Mouse (Mus musculus): ENCODE measurements at regions not wholly inside any gene's neighbourhood (a gene's known extent, or its start where the extent isn't known, plus 50 kb on each side); places are given as distances from the start of the nearest gene placed in this dataset.

GRCm38 (mm10) chr6:121560852-121561251 lies 74.3 kb upstream of the A2m start:
- Histone ChIP-seq H3K27ac (replicated peaks; ENCODE audit: low read depth, low read length) (no peak overlapping the region), H3K4me3 (ENCODE audit: low read depth, low read length) (no peak overlapping the region), H3K27me3 (replicated peaks; ENCODE audit: control insufficient read depth, insufficient read depth, low read length) (no peaks in the 10 kb centered on the region), H3K9ac (ENCODE audit: low read depth, low read length) (no peak overlapping the region), H3K4me1 (ENCODE audit: control insufficient read depth, insufficient read depth, low read length) (no peaks in the 10 kb centered on the region), H3K4me2 (ENCODE audit: low read depth, low read length) (no peak overlapping the region), H3K36me3 (ENCODE audit: control insufficient read depth, insufficient read depth, low read length) (no peaks in the 10 kb centered on the region), H3K9me3 (ENCODE audit: control insufficient read depth, low read length) (no peaks in the 10 kb centered on the region)
- DNase-seq (ENCODE audit: low spot score) (peak; percentile 53), ATAC-seq (ENCODE audit: low read depth) (no peak)
- 5% methylated on average over 3 of the region's 3 CpGs for WGBS

DNA sequence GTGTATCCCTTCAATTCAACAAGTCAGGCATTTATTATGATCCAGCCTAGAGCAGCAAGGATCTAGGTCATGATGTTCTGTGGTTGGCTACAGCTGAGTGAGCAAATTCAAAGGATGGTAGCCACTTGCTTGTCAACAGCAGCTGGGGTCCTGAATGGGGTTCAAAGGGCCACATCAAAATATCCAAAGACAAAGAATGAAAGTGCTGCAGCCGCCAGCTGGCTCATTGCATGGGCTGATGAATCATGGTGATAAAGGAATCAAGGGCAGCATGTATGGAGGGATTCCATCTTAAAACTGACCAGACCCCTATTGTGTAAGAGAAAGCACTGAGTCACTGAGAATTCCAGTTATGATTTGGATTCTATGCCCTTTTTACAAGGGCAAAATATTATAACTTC lies 74.8 kb upstream of the A2m start:
- 48% methylated on average over 1 of the region's 1 CpGs for WGBS

GRCm38 (mm10) chr6:121556481-121556880 lies 78.7 kb upstream of the A2m start:
- DNase-seq (ENCODE audit: low spot score) (peak; percentile 23), ATAC-seq (ENCODE audit: low read depth) (no peak)
- Histone ChIP-seq H3K4me3 (ENCODE audit: low read depth, low read length) (no peak overlapping the region), H3K36me3 (ENCODE audit: control insufficient read depth, insufficient read depth, low read length) (no peaks in the 10 kb centered on the region), H3K4me2 (ENCODE audit: low read depth, low read length) (no peak overlapping the region), H3K27me3 (replicated peaks; ENCODE audit: control insufficient read depth, insufficient read depth, low read length) (no peaks in the 10 kb centered on the region), H3K4me1 (ENCODE audit: control insufficient read depth, insufficient read depth, low read length) (no peaks in the 10 kb centered on the region), H3K9ac (ENCODE audit: low read depth, low read length) (no peak overlapping the region), H3K27ac (replicated peaks; ENCODE audit: low read depth, low read length) (no peak overlapping the region), H3K9me3 (ENCODE audit: control insufficient read depth, low read length) (no peaks in the 10 kb centered on the region)
- 9% methylated on average over 3 of the region's 3 CpGs for WGBS

More for the DNA sequence above, 74.8 kb upstream of the A2m start:
- DNase-seq (ENCODE audit: low spot score) (no peak), ATAC-seq (ENCODE audit: low read depth) (no peak; the same call in 1 of the 2 replicates)
- Histone ChIP-seq H3K4me2 (ENCODE audit: low read depth, low read length) (no peak overlapping the region), H3K36me3 (ENCODE audit: control insufficient read depth, insufficient read depth, low read length) (no peaks in the 10 kb centered on the region), H3K4me3 (ENCODE audit: low read depth, low read length) (no peak overlapping the region), H3K27me3 (replicated peaks; ENCODE audit: control insufficient read depth, insufficient read depth, low read length) (no peaks in the 10 kb centered on the region), H3K27ac (replicated peaks; ENCODE audit: low read depth, low read length) (no peak overlapping the region), H3K9me3 (ENCODE audit: control insufficient read depth, low read length) (no peaks in the 10 kb centered on the region), H3K4me1 (ENCODE audit: control insufficient read depth, insufficient read depth, low read length) (no peaks in the 10 kb centered on the region), H3K9ac (ENCODE audit: low read depth, low read length) (no peak overlapping the region)

DNA sequence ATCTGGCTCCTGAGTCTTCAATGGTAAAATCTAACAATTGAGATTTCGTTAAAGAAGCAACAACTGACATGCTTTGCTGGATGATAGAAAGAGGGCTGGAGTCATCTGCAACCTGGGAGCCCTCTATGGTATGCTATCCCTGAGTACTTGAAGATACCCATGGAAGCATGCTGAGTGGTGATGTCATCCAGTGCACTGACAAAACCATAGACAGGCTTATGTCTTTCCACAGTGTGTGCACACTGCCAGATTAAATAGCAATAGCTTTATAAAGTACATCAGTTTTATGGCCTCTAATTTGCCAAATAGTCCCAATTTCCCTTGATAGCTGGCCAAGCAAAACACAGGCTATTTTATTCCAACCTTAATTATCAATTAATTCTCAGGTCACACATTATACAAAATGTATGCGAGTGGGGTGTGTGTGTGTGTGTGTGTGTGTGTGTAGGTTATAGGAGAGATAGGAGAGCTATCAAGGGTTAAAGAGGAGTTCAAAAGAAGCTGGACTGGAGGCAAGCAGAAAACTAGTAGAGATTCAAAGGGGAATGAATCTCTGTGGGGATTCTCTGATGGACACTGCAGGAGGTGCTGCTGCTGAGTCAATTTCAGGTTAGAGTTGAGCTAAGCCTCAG lies 80.1 kb upstream of the Iqsec3 start:
- no peak overlapping the region for H3K9ac ChIP-seq (ENCODE audit: low read depth, low read length)
- H3K4me3 ChIP-seq (ENCODE audit: low read depth, low read length), result no peak overlapping the region
- no peaks in the 10 kb centered on the region for H3K27me3 ChIP-seq (replicated peaks; ENCODE audit: control insufficient read depth, insufficient read depth, low read length)
- ATAC-seq (ENCODE audit: low read depth) (no peak), DNase-seq (ENCODE audit: low spot score) (no peak)
- H3K4me1 ChIP-seq (ENCODE audit: control insufficient read depth, insufficient read depth, low read length), result no peaks in the 10 kb centered on the region
- H3K9me3 ChIP-seq (ENCODE audit: control insufficient read depth, low read length), result no peaks in the 10 kb centered on the region
- WGBS, result 83% methylated on average over 2 of the region's 2 CpGs
- H3K4me2 ChIP-seq (ENCODE audit: low read depth, low read length), result no peak overlapping the region
- H3K27ac ChIP-seq (replicated peaks; ENCODE audit: low read depth, low read length), result no peak overlapping the region
- no peaks in the 10 kb centered on the region for H3K36me3 ChIP-seq (ENCODE audit: control insufficient read depth, insufficient read depth, low read length)

DNA sequence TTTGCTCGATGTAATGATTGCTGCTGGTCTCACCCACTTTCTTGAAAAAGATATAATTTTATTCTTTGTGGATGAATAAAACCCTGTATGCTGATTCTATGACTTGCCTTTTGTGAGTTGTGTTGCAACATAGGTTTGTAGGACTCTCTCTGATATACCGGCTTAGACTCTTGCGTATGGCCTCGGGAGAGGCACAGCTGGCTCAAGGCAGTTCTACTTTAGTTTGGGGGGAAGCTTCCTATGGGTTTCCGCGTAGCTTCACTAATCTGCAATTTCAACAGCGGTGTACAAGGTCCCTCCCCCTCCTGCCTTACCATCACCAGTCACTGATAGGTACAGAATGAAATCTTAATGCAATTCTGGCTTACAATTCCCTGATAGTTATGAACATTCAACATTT lies 60.0 kb upstream of the Iqsec3 start:
- 75% methylated on average over 7 of the region's 7 CpGs for WGBS
- no peak for ATAC-seq (ENCODE audit: low read depth)

GRCm38 (mm10) chr6:121532926-121533325 lies 59.4 kb upstream of the Iqsec3 start:
- Histone ChIP-seq H3K27me3 (replicated peaks; ENCODE audit: control insufficient read depth, insufficient read depth, low read length) (no peaks in the 10 kb centered on the region; the same call in 1 of the 2 replicates), H3K4me2 (ENCODE audit: low read depth, low read length) (no peak overlapping the region), H3K4me1 (ENCODE audit: control insufficient read depth, insufficient read depth, low read length) (no peaks in the 10 kb centered on the region), H3K27ac (replicated peaks; ENCODE audit: low read depth, low read length) (no peak overlapping the region), H3K36me3 (ENCODE audit: control insufficient read depth, insufficient read depth, low read length) (no peaks in the 10 kb centered on the region), H3K9me3 (ENCODE audit: control insufficient read depth, low read length) (no peaks in the 10 kb centered on the region), H3K9ac (ENCODE audit: low read depth, low read length) (no peak overlapping the region), H3K4me3 (ENCODE audit: low read depth, low read length) (no peak overlapping the region)
- peak; percentile 32 for DNase-seq (ENCODE audit: low spot score)
- peak; percentile 47; the same call in 1 of the 2 replicates for ATAC-seq (ENCODE audit: low read depth)
- WGBS, result 5% methylated on average over 3 of the region's 3 CpGs

More for the DNA sequence above, 60.0 kb upstream of the Iqsec3 start:
- Histone ChIP-seq H3K27me3 (replicated peaks; ENCODE audit: control insufficient read depth, insufficient read depth, low read length) (no peaks in the 10 kb centered on the region; the same call in 1 of the 2 replicates), H3K36me3 (ENCODE audit: control insufficient read depth, insufficient read depth, low read length) (no peaks in the 10 kb centered on the region), H3K9me3 (ENCODE audit: control insufficient read depth, low read length) (no peaks in the 10 kb centered on the region), H3K4me2 (ENCODE audit: low read depth, low read length) (no peak overlapping the region), H3K9ac (ENCODE audit: low read depth, low read length) (no peak overlapping the region), H3K4me1 (ENCODE audit: control insufficient read depth, insufficient read depth, low read length) (no peaks in the 10 kb centered on the region), H3K4me3 (ENCODE audit: low read depth, low read length) (no peak overlapping the region), H3K27ac (replicated peaks; ENCODE audit: low read depth, low read length) (no peak overlapping the region)
- DNase-seq (ENCODE audit: low spot score), result no peak

DNA sequence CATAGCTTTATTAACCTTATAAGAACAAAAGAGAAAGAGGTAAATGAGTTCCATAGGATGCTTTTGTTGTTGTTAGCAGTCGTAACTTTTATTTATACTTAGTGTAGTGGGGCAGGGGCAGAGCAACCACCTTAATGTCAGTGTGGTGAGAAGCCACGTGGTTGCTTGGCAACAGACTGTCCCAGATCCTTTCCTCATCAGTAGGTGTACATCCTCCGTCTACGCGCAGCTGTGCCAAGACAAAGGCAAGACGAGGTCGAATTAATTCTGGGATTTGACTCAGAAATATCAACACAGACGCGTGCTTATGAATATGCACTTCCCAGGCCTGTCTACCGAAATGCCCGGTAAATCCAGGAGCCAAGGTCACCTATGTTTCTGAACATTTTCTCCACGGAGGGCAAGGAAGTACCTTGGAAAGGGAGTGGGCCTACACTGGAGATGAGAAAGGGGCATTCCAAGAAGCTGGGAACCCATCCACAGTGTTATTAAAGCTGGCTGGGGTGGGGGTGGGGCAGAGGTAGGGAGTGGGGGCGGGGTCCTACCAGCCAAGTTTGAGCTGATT lies 58.4 kb upstream of the Iqsec3 start:
- no peaks in the 10 kb centered on the region for H3K4me1 ChIP-seq (ENCODE audit: control insufficient read depth, insufficient read depth, low read length)
- ATAC-seq (ENCODE audit: low read depth) (no peak), DNase-seq (ENCODE audit: low spot score) (no peak)
- no peaks in the 10 kb centered on the region for H3K9me3 ChIP-seq (ENCODE audit: control insufficient read depth, low read length)
- no peak overlapping the region for H3K4me2 ChIP-seq (ENCODE audit: low read depth, low read length)
- no peak overlapping the region for H3K27ac ChIP-seq (replicated peaks; ENCODE audit: low read depth, low read length)
- no peaks in the 10 kb centered on the region; the same call in 1 of the 2 replicates for H3K27me3 ChIP-seq (replicated peaks; ENCODE audit: control insufficient read depth, insufficient read depth, low read length)
- no peaks in the 10 kb centered on the region for H3K36me3 ChIP-seq (ENCODE audit: control insufficient read depth, insufficient read depth, low read length)
- H3K4me3 ChIP-seq (ENCODE audit: low read depth, low read length), result no peak overlapping the region
- H3K9ac ChIP-seq (ENCODE audit: low read depth, low read length), result no peak overlapping the region
- 68% methylated on average over 13 of the region's 13 CpGs for WGBS

- no peaks in the 10 kb centered on the region for H3K36me3 ChIP-seq (ENCODE audit: control insufficient read depth, insufficient read depth, low read length)
- DNase-seq (ENCODE audit: low spot score) (no peak), ATAC-seq (ENCODE audit: low read depth) (no peak)
Measured at GRCm38 (mm10) chr6:121527281-121527680, 53.8 kb upstream of the Iqsec3 start.

GRCm38 (mm10) chr6:121526121-121526520 lies 52.6 kb upstream of the Iqsec3 start:
- ATAC-seq (ENCODE audit: low read depth) (no peak), DNase-seq (ENCODE audit: low spot score) (no peak)
- Histone ChIP-seq H3K27me3 (replicated peaks; ENCODE audit: control insufficient read depth, insufficient read depth, low read length) (no peaks in the 10 kb centered on the region), H3K4me3 (ENCODE audit: low read depth, low read length) (no peak overlapping the region), H3K27ac (replicated peaks; ENCODE audit: low read depth, low read length) (no peak overlapping the region), H3K4me2 (ENCODE audit: low read depth, low read length) (no peak overlapping the region), H3K9ac (ENCODE audit: low read depth, low read length) (no peak overlapping the region), H3K36me3 (ENCODE audit: control insufficient read depth, insufficient read depth, low read length) (no peaks in the 10 kb centered on the region), H3K4me1 (ENCODE audit: control insufficient read depth, insufficient read depth, low read length) (no peaks in the 10 kb centered on the region), H3K9me3 (ENCODE audit: control insufficient read depth, low read length) (no peaks in the 10 kb centered on the region)
- 89% methylated on average over 2 of the region's 2 CpGs for WGBS

More at GRCm38 (mm10) chr6:121527281-121527680, 53.8 kb upstream of the Iqsec3 start:
- no peak overlapping the region for H3K4me2 ChIP-seq (ENCODE audit: low read depth, low read length)
- no peaks in the 10 kb centered on the region for H3K27me3 ChIP-seq (replicated peaks; ENCODE audit: control insufficient read depth, insufficient read depth, low read length)
- H3K4me3 ChIP-seq (ENCODE audit: low read depth, low read length), result no peak overlapping the region
- H3K9me3 ChIP-seq (ENCODE audit: control insufficient read depth, low read length), result no peaks in the 10 kb centered on the region
- H3K9ac ChIP-seq (ENCODE audit: low read depth, low read length), result no peak overlapping the region
- WGBS, result 94% methylated on average over 4 of the region's 4 CpGs
- no peak overlapping the region for H3K27ac ChIP-seq (replicated peaks; ENCODE audit: low read depth, low read length)
- H3K4me1 ChIP-seq (ENCODE audit: control insufficient read depth, insufficient read depth, low read length), result no peaks in the 10 kb centered on the region
